Mouse (Mus musculus) adrenal gland, postnatal 36 days (tissue): ENCODE results near the gene Aldh1a7. TPM values are rescaled to one million over a fixed set of nuclear protein-coding genes. Genes with fewer than 3 reads are reported as not detected.

Source experiments
- total RNA-seq, 2 experiments: library from RNA; stranded (reverse); gene quantifications; 2 replicates each; pipeline ENCODE4 v1.2.3; 2021

The Aldh1a7 gene
- total RNA-seq, 2 experiments from 2014 or later, result 10.3 to 16.8 TPM

Other genes starting within 250 kb of the Aldh1a7 start
- 100 to 1,000 TPM in 1 of 2 experiments, 10 to 100 TPM in 1; 48.9 to 330 TPM for gene Aldh1a1, start 234.8 kb downstream of the Aldh1a7 start, total RNA-seq
- gene Tmc1, start 226.6 kb upstream of the Aldh1a7 start, total RNA-seq, result under 1 TPM in 1 of 2 experiments, not detected in 1; 0.20 TPM